Mouse (Mus musculus) fibroblast of lung, adult 2 months (primary cell): ENCODE measurements around the gene P3h1.

Source experiments
- DNase-seq: peaks from one replicate; pipeline ENCODE4 v3.0.0-alpha.2; 2011; ENCODE audit warnings: low read depth

The P3h1 gene

DNA sequence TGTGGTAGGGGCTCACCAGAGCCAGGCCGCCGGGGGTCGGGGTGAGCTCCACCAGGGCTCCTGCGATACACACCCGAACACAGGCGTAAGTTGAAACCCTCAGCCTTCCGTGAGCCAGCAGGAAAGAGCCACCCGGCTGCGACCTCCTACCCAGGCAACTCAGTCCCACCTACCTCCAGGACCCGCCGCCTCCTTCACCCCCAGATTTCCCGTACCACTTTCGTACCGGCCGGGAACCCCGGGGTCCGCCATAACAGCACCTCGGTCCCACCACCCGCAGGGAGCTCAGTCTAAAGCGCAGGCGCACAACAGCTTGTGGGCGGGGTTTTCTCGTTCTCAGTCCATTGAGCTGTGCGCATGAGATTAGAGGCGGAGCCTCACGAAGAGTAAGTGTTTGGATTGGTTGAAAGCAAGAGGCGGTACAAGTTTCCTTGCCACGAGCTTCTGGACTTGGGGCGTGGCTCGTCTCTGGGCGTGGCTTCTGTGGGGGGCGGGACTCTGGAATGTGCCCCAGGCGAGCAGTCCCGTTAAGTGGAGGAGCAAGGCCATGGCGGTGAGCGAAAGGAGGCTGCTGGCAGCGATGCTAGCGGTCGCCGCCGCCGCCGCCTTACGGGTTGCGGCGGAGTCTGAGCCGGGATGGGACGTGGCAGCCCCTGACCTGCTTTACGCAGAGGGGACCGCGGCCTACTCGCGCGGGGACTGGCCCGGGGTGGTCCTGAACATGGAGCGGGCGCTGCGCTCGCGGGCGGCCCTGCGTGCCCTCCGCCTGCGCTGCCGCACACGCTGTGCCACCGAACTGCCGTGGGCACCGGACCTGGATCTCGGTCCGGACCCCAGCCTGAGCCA lies at the start of gene P3h1, which contains the start of gene AU022252:
Gene P3h1, plus strand, starts transcription at position 506 of the 846 bp plus-strand sequence.
Gene AU022252, minus strand, starts transcription at position 303 of the 846 bp plus-strand sequence.
- DNase-seq = peak; percentile 91

- no peak for DNase-seq
These were observed 49.2 kb upstream of the P3h1 start for GRCm38 (mm10) chr4:119183525-119183924.

- no peak for DNase-seq
These were observed 46.9 kb upstream of the P3h1 start for GRCm38 (mm10) chr4:119185771-119186170.

DNA sequence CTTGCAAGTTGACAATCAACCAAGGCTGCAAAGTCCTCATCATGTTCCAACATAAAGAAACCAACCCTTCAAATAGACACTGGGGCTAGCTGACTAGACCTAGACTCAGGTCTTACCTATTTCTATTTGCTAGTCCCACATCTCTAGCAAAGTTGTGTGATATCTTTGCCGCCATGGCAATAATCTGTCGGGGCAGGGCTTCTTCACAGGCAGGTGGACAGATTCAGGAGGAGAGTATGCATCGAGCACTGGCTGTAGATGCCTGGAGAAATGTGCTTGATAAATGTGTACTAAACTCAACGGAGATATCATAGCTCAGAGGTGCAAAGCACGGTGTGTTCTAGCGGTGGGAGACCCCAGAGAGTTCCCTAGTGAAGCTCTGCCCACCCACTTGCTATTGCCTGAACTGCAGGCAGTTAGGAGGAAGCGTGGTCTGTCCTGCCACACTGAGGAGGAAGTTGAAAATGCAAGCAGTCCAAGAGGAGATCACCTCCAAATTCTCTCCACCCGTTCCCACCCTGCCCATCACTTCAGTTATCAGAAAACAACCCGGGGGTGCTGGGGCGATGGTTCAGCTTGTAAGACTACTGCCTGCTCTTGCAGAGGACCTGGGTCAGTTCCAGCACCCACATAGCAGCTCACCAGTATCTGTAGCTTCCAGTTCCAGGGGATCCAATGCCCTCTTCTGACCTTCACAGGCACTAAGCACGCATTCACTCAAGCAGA lies 44.5 kb upstream of the P3h1 start:
- no peak for DNase-seq

DNA sequence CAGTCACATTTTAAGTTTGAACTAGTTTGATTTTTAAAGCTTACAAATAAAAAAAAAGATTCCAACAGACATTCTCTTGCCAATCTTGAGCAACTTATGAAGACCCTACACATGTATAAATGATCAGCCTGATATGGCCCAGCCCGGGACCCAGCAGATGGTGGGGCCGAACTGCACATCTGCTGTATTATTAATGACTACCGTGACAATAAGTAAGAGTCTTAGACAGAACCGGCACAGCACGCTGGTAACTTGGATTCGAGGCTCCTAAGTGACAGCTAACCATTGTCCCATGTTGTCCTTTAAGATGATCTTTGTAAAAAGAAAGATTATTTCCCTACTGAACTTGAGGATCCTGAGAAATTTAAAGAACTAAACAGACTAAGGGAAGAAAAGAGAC lies 43.3 kb upstream of the P3h1 start:
- DNase-seq = no peak

DNA sequence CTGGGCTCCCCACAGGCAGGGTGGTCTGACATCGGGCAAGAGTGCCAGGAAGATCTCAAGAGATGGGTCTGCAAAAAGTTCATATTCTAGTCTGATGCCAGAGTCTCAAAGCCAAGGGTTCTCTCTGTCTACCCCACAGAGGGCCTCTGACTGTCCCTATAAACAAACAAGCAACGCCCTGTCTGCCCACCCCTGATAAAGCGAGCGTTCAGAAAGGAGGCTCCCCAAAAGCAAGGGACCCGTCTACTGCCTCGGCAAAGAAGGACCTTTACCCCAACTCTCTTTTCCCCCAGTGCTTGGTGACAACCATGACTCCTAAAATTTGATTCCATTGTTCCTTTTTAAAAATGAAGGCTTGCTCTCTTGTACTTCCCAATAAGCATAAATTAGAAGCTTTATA lies 42.9 kb upstream of the P3h1 start, which contains the start of gene Ermap:
Gene Ermap, minus strand, starts transcription at position 148 of the 400 bp plus-strand sequence.
- DNase-seq = no peak

GRCm38 (mm10) chr4:119190618-119191017 lies 42.1 kb upstream of the P3h1 start:
- DNase-seq = no peak

DNA sequence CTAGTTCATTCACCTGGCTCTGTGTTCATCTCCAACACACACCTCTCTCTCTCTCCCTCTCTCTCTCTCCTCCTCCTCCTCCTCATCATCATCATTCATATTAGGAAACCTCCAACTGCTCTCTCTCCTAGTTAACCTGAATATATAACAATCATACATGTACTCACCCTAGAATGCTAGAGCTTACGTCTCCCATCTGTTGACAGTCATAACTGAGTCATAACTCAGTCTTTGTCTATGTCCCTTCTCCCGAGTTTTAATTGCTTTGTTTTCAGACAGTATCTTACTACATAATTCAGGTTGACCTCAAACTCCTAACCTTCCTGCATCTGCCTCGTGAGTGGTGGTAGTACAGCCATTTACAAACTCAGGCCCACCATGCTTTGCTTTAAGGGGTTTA lies 41.4 kb upstream of the P3h1 start:
- no peak for DNase-seq

GRCm38 (mm10) chr4:119192757-119193156 lies 40.0 kb upstream of the P3h1 start:
- DNase-seq = no peak

GRCm38 (mm10) chr4:119194909-119195581 lies 37.7 kb upstream of the P3h1 start, which contains the start of gene Svbp:
Svbp (plus strand) TSS chr4:119195306.
- DNase-seq = peak; percentile 59

DNA sequence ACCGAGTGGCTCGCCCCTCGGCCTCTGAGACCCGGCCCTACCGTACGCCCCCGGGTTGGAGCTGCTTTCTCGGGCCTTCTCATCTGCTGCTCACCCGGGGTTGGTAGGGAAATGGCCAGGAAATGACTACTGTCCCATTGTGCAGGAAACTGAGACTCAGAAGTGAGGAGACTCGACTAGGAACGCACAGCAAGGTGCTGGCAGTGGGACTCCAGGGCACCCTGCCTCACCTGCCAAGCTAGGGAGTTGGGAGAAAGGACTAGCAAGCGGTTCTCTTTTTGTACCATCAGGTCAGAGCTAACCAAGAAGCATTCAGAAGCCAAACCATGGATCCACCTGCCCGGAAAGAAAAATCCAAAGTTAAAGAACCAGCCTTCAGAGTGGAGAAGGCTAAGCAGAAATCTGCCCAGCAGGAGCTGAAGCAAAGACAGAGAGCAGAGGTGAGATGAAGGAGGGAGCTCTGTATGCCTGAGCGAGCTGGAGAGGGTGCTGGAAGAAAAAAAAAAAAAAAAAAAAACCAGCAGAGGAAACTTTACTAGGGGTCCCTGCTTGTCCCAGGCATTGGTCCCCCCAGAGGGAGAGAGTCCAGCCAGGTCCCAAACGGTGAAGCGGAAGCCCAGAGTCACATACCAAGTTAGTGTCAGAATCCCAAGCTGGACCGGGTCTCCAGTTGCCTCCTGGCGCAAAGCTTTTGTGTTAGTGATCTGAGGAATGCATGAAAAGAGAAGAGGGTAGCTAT lies 37.0 kb upstream of the P3h1 start:
- DNase-seq = no peak

- no peak for DNase-seq
These were observed 34.6 kb upstream of the P3h1 start for GRCm38 (mm10) chr4:119198105-119198504.

DNA sequence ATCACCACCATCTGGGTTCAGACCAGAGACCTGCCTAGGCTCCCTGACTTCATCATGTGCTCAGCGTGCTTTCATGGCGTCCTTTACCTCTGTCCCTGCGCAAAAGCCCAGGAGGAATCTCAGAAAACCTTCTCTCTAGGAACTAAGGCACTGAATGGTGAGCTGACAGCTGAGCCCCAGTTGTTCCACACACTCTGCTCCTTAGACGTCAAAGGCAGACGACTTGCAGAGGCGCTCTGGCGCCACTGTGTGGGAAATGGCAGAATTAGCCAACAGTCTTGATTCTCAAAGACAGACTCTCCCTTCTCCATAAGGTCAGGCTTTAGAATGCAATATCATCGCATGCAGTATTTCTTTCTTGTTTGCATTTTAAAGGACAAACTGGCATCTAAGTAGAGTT lies 28.0 kb upstream of the P3h1 start:
- peak; percentile 36 for DNase-seq

- no peak for DNase-seq
These were observed 16.0 kb upstream of the P3h1 start for GRCm38 (mm10) chr4:119216667-119217066.

GRCm38 (mm10) chr4:119218169-119218568 lies 14.5 kb upstream of the P3h1 start, which contains the start of gene Tmem269:
Tmem269 (minus strand) TSS chr4:119218217.
- no peak for DNase-seq

GRCm38 (mm10) chr4:119223696-119224095 lies 9.0 kb upstream of the P3h1 start:
- no peak for DNase-seq

GRCm38 (mm10) chr4:119224534-119224933 lies 8.2 kb upstream of the P3h1 start:
- no peak for DNase-seq

DNA sequence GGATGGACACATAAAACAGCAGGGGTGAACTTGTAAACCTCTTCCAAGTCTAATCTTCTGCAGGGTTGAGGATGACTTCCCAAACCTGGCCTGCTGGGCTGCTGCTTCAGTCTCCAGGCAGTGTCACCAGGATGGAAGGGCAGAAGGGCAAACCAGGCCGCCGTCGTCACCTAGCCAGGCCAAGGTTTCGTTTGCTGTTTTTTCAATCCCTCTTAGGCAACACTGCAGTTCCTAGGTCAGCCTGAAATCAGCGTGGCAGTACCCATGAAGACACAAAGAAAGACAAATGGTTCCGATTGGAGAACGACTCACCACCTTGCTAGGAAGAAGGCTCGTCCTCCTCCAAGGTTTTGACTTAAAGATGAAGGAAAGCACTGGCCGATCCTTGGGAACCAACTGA lies 7.0 kb upstream of the P3h1 start:
- no peak for DNase-seq

- DNase-seq = no peak
These were observed 6.0 kb upstream of the P3h1 start for GRCm38 (mm10) chr4:119226751-119227150.

DNA sequence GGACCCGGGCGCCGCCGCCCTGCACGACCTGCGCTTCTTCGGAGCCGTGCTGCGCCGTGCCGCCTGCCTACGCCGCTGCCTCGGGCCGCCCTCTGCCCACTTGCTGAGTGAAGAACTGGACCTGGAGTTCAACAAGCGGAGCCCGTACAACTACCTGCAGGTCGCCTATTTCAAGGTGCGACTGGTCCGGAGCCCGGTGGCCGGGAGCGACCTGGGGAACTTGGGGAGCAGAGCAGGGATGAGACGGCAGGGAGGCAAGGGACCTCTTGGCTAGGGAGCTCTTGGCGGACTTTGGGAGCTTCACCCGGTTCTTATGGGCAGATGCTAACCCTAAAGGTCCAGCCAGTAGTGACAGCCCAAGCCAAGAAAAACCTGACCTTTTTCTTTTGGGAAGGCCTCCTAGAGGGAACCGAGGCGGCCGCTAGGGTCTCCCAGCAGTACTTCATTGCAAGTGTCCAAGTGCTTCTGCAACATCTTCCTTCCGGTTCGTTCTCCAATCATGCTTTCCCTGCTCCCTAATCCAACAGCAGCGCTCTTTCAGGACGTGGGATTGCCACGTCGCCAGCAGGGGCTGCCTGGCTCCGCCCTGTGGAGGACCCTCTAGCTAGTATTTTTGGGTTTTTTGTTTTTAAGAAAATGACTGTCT lies 664 bp downstream of the P3h1 start:
- no peak for DNase-seq

GRCm38 (mm10) chr4:119234348-119234747 lies 1.6 kb downstream of the P3h1 start:
- DNase-seq = no peak
